Mouse (Mus musculus) hematopoietic multipotent progenitor cell, adult 10-12 weeks (in vitro differentiated cells): Measurements from ENCODE around the gene Eif2s3y. TPM values are rescaled to one million over a fixed set of nuclear protein-coding genes. Genes with fewer than 3 reads are reported as not detected.

Experiments used
- polyA plus RNA-seq: library from polyadenylated mRNA; stranded (reverse); fragments of >175 nt; gene quantifications from 2 replicates; pipeline ENCODE4 v1.2.3, GENCODE M21; 2012; ENCODE audit warnings: low replicate concordance

The Eif2s3y gene
- polyA plus RNA-seq: 4.8 TPM in 1 of 2 replicates, not detected in the other

GRCm38 (mm10) chrY:1009882-1010751, at the start of gene Eif2s3y:
TSS of gene Eif2s3y (plus strand) at chrY:1010543.

Other genes starting within 250 kb of the Eif2s3y start
- gene Zfy1, start 213.1 kb upstream of the Eif2s3y start, polyA plus RNA-seq: not detected in 2 replicates
- not detected in 2 replicates for gene Uba1y, start 191.9 kb upstream of the Eif2s3y start, polyA plus RNA-seq
- gene Kdm5d, start 112.8 kb upstream of the Eif2s3y start, polyA plus RNA-seq: 2.2 TPM in 1 of 2 replicates, not detected in the other
- 0.89 TPM in 1 of 2 replicates, not detected in the other for gene Uty, start 235.2 kb downstream of the Eif2s3y start, polyA plus RNA-seq